Mouse (Mus musculus): ENCODE measurements around the gene Spcs1.

Spcs1 gene

GRCm38 (mm10) chr14:31001307-31002205 lies at the start of gene Spcs1, which contains the start of gene Glt8d1:
Spcs1 (minus strand) TSS chr14:31001672.
Glt8d1 (plus strand) TSS chr14:31001400.
- in situ Hi-C loops (cut with MboI, MseI): loop anchor here (25.0 kb wide), 2 partner anchors 1161 to 1186 kb away; partner anchors contain the start of gene Ncoa4 (in 1 of the 2)

- in situ Hi-C loops (cut with MboI, MseI): no loop called here
Observed at GRCm38 (mm10) chr14:31045817-31046216, 44.3 kb upstream of the Spcs1 start.

DNA sequence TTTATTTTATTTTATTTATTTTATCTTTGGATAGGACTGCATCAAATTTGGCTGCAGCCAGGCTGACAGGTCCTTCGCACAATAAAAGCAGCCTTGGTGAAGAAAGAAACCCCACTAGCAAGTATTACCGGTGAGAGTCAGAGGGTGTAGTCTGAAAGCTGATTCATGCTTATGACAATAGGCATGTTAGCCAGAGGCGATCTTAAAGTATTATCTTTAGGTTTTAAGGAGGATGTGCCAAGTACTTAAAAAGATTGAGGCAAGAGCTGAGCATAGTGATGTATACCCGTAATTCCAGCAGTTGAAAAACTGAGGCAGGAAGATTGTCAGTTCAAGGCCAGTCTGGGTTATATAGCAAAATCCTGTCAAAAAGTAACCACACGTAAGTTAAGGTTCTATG lies 43.8 kb upstream of the Spcs1 start:
- in situ Hi-C loops (cut with MboI, MseI): no loop called here

GRCm38 (mm10) chr14:31025785-31026184 lies 24.3 kb upstream of the Spcs1 start:
- in situ Hi-C loops (cut with MboI, MseI): loop anchor here in 1 of 2 experiments (10.0 kb wide), 1 partner anchor 1059 kb away; the partner anchor contains the start of genes Dph3 and Oxnad1

- in situ Hi-C loops (cut with MboI, MseI): loop anchor here (10.0 to 25.0 kb wide), 3 partner anchors 1062 to 1165 kb away; partner anchors contain the start of genes Dph3 (in 1 of the 2), Ncoa4 (in 1 of the 2) and Oxnad1 (in 1 of the 2)
Observed at GRCm38 (mm10) chr14:31022579-31022978, 21.1 kb upstream of the Spcs1 start.

- in situ Hi-C loops (cut with MboI, MseI): loop anchor here (10.0 to 25.0 kb wide), 3 partner anchors 1065 to 1168 kb away; partner anchors contain the start of genes Dph3 (in 1 of the 2), Ncoa4 (in 1 of the 2) and Oxnad1 (in 1 of the 2)
Observed at GRCm38 (mm10) chr14:31019331-31020205, 18.1 kb upstream of the Spcs1 start.

DNA sequence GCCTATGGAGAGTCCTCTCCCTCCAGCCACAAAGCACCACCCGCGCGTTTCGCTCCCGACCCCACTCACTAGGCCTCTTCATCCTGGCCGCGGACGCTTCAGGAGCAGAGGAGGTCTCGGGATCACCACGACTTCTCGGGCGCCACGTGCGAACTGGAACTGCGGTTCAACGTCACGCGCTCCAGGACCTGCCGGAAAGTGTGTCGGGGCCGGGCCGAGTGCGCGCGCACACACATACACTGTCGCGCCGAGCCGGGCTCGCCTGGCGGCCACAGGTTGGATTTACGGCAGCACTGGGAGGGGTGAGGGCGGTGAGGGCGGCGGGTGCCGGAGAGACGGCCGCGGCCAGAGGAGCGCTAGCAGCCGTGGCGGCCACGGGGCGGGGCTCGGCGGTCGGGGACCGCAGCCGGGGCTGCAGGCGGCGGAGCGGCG lies 17.4 kb upstream of the Spcs1 start, which contains the start of the genes Pbrm1 and Gnl3:
Pbrm1 (plus strand) TSS at position 279 of the 432 bp plus-strand sequence.
Gnl3 (minus strand) TSS at position 293 of the 432 bp plus-strand sequence.
- in situ Hi-C loops (cut with MboI, MseI): loop anchor here (25.0 kb wide), 2 partner anchors 1143 to 1168 kb away; partner anchors contain the start of gene Ncoa4 (in 1 of the 2)

- in situ Hi-C loops (cut with MboI, MseI): loop anchor here (25.0 kb wide), 2 partner anchors 1144 to 1169 kb away; partner anchors contain the start of gene Ncoa4 (in 1 of the 2)
Observed at GRCm38 (mm10) chr14:31017854-31018253, 16.4 kb upstream of the Spcs1 start.

GRCm38 (mm10) chr14:31016063-31016462 lies 14.6 kb upstream of the Spcs1 start:
- in situ Hi-C loops (cut with MboI, MseI): loop anchor here (25.0 kb wide), 2 partner anchors 1146 to 1171 kb away; partner anchors contain the start of gene Ncoa4 (in 1 of the 2)

DNA sequence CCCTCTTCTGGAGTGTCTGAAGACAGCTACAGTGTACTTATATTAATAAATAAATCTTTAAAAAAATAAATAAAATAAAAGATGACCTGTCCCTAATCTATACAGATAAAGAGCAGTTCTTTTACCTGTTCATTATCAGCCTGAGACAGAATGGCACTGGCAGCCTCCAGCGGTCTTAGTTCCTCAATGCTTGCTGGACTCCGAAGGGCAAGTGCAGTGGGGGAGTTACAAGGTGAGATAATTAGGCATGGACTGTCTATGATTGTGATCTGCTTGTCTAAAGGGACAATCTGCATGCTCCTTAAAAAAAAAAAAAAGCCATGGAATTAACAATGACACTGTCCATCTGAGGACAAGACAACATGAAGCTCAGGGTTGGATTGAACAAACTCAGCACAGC lies 12.5 kb upstream of the Spcs1 start:
- in situ Hi-C loops (cut with MboI, MseI): loop anchor here (25.0 kb wide), 2 partner anchors 1148 to 1173 kb away; partner anchors contain the start of gene Ncoa4 (in 1 of the 2)

GRCm38 (mm10) chr14:31011588-31011987 lies 10.1 kb upstream of the Spcs1 start:
- in situ Hi-C loops (cut with MboI, MseI): loop anchor here (25.0 kb wide), 2 partner anchors 1151 to 1176 kb away; partner anchors contain the start of gene Ncoa4 (in 1 of the 2)

DNA sequence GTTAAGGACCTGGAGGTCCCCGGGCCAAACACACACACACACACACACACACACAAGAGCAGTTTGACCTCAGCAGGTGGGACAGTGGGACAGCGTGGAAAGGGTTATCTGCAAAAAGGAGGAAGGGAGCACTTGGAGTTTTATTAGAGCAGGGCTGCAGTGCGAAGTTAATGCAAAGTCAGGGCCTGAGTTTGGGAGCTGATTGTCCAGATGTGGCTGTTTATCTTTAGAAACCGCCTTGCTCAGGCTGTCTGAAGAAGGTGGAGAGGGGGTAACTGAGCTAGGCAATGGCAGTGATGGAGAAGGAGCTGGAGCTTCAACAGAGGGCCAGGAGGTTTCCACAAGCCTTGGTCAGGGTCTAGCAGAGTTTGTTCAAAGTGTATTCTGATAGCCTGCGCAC lies 5.3 kb upstream of the Spcs1 start:
- in situ Hi-C loops (cut with MboI, MseI): loop anchor here (25.0 kb wide), 2 partner anchors 1156 to 1181 kb away; partner anchors contain the start of gene Ncoa4 (in 1 of the 2)

DNA sequence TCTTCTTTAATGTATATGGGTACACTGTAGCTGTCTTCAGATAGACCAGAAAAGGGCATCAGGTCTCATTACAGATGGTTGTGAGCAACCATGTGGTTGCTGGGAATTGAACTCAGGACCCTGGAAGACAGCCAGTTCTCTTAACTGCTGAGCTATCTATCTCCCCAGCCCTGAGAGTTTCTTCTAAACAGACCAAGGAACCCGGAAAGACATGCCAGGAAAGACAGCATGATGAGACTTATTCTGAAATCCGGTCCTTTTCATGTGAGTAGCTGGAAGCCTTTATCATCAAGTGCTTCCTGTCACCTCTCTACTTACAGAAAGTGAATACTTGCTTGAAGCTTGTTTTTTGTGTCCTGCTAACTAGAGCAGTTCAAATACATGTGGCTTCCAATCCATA lies 3.1 kb upstream of the Spcs1 start:
- in situ Hi-C loops (cut with MboI, MseI): loop anchor here (25.0 kb wide), 2 partner anchors 1158 to 1183 kb away; partner anchors contain the start of gene Ncoa4 (in 1 of the 2)

DNA sequence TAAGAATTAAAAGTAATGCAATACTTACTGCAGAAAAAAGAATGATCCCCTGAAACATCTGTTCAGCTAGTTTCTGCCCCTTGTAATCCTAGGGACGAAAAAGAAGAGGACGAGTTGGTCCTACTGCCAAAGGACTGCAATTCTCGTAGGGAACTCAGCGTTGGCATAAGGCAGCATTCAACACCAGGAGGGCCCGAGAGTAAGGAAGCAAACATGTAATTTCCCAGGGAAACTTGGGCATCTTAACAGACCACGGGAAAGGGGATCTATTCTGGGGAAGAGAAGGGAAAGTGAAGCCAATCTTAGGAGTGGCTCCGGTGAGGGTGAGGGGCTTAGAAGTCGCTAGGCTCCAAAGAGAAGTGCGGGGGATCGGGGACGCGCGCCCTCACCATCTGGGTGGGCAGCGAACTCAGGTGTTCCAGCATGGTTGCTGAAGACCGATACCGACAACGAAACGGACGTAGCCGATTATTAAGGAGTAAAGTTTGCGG lies 611 bp downstream of the Spcs1 start:
- in situ Hi-C loops (cut with MboI, MseI): loop anchor here (25.0 kb wide), 2 partner anchors 1161 to 1186 kb away; partner anchors contain the start of gene Ncoa4 (in 1 of the 2)

DNA sequence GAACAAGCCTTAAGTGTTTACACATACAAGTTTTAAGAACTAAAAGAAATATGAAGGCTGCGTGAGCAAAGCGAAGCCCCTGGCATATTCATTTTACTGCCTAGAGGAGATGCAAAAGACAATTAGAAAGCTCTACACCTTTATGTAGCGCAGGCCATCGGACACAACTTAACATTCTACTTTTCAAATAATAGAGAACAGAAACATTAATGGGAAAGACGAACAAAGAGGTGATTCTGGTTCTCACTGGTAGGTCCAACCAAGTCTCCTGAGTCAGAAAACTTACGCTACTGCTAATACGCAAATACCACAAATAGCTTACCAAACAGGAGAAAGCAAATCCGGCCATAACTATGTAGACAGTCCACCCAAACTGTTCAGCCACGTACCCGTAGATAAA lies 1.1 kb downstream of the Spcs1 start:
- in situ Hi-C loops (cut with MboI, MseI): loop anchor here (25.0 kb wide), 2 partner anchors 1162 to 1187 kb away; partner anchors contain the start of gene Ncoa4 (in 1 of the 2)

GRCm38 (mm10) chr14:30996417-30996816 lies 5.1 kb downstream of the Spcs1 start:
- in situ Hi-C loops (cut with MboI, MseI): no loop called here

GRCm38 (mm10) chr14:30976222-30976621 lies 25.2 kb downstream of the Spcs1 start:
- in situ Hi-C loops (cut with MboI, MseI): loop anchor here (5.0 to 10.0 kb wide), 2 partner anchors 54 to 1251 kb away; partner anchors contain the start of genes Cacna2d3 (in 1 of the 2) and Itih3 (in 1 of the 2)

DNA sequence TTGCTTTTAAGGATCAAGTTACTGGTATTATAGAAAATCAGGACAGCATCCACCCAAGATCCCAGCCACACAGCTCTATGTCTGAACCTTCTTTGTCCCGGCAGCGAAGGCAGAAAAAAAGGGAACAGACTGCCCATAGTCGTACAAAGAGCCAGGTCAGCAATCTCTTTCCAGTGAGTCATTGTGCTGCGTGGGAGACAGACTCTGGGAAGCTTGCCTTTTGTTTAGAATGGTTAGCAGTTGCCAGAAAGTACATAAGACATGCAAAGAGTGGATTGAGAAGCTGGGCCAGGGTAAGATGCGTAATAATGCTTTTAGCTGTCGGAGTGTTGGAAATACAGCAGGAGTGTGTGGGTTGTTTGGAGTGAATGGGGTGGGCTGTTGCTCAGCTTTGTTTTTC lies 27.3 kb downstream of the Spcs1 start:
- in situ Hi-C loops (cut with MboI, MseI): loop anchor here in 1 of 2 experiments (10.0 kb wide), 1 partner anchor 1249 kb away; the partner anchor contains the start of gene Cacna2d3

DNA sequence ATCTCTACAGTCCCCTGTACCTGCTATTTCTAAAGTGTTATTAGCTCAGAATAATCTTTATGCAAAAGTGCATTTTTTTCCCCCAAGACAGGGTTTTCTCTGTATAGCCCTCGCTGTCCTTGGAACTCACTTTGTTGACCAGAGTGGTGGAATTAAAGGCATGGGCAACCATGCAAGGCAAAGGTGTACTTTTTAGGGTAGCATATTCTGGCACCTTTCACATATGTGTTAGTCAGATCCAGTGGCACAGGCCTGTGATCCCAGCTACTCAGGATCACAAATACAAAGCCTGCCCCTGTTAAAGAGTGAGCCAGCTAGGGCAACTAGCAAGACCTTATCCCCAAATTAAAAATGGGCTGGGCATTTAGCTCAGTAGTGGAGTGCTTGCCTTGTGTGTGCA lies 41.1 kb downstream of the Spcs1 start:
- in situ Hi-C loops (cut with MboI, MseI): no loop called here

DNA sequence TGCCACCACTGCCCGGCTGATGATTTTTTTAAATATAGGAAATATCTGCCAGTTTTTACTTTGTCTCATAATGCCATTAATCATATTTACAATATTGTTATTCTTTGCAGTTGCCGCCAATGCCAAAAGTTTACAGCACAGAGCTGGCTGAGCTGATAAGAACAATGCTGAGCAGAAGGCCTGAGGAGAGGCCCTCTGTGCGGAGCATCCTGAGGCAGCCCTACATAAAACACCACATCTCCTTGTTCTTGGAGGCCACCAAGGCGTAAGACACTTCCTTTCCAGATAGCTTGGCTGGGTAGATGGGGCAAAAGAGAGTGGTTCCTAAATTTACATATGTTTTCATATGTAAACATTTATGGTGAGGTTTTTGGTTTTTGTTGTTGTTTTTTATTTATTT lies 42.4 kb downstream of the Spcs1 start:
- in situ Hi-C loops (cut with MboI, MseI): no loop called here
